Mouse (Mus musculus) neural tube, embryonic 14.5 days (tissue): ENCODE measurements around the gene Gm45233. TPM values are rescaled to one million over a fixed set of nuclear protein-coding genes. Genes with fewer than 3 reads are reported as not detected.
A peak's percentile ranks its signal among the peaks of the same experiment; 100 is the strongest.

Experiments
- ATAC-seq: fragments of 200-750 bp; cut with Nextera tagmentation; 2 replicates; pipeline ENCODE4 v1.8.0; 2017; ENCODE audit warnings: low read depth, mild to moderate bottlenecking, moderate TSS enrichment, moderate library complexity
- H3K27ac ChIP-seq: fragments of 300-500 bp; sonication (generic); 2 replicates; pipeline ENCODE4 v1.5.1; 2014; ENCODE audit warnings: low read depth, mild to moderate bottlenecking, control low read depth, low read length, moderate library complexity, mixed read lengths
- H3K27me3 ChIP-seq: fragments of 300-500 bp; sonication (generic); 2 replicates; pipeline ENCODE4 v1.6.1; 2014; ENCODE audit warnings: low read length; ENCODE audit not compliant: control insufficient read depth, insufficient read depth
- H3K36me3 ChIP-seq: fragments of 300-500 bp; sonication (generic); 2 replicates; pipeline ENCODE4 v1.6.1; 2014; ENCODE audit warnings: low read length, mixed read lengths; ENCODE audit not compliant: control insufficient read depth, insufficient read depth
- H3K4me1 ChIP-seq: fragments of 300-500 bp; sonication (generic); 2 replicates; pipeline ENCODE4 v1.6.1; 2014; ENCODE audit warnings: low read length; ENCODE audit not compliant: control insufficient read depth, insufficient read depth
- H3K4me2 ChIP-seq: fragments of 300-500 bp; sonication (generic); 2 replicates; pipeline ENCODE4 v1.6.1; 2014; ENCODE audit warnings: mild to moderate bottlenecking, low read depth, low read length, control low read depth
- H3K4me3 ChIP-seq: fragments of 300-500 bp; sonication (generic); 2 replicates; pipeline ENCODE4 v1.5.1; 2014; ENCODE audit warnings: low read depth, low read length, control low read depth, mixed read lengths
- H3K9ac ChIP-seq: fragments of 300-500 bp; sonication (generic); replicated peaks from 2 replicates; pipeline ENCODE4 v1.6.1; 2014; ENCODE audit warnings: low read depth, mild to moderate bottlenecking, control low read depth, low read length, mixed read lengths
- H3K9me3 ChIP-seq: fragments of 300-500 bp; sonication (generic); 2 replicates; pipeline ENCODE4 v1.6.1; 2016; ENCODE audit warnings: low read length; ENCODE audit not compliant: control insufficient read depth
- WGBS: fragments of 180-500 bp; shearing (Covaris S2); extraction: QIAGEN DNeasy Blood & Tissue Kit; methylation state at CpG from one replicate; pipeline ENCODE4 v1.1.7; 2014; 5-methylcytosine and 5-hydroxymethylcytosine counted together
- polyA plus RNA-seq: library from polyadenylated mRNA; unstranded; fragments of >200 nt; fragmentation: Nextera tagmentation; extraction: Ambion mirVana; gene quantifications from 2 replicates; pipeline ENCODE4 v1.2.1, GENCODE M21; 2014

Gm45233 gene
- polyA plus RNA-seq, 1 experiment from 2014 or later = 0.27 TPM

GRCm38 (mm10) chr7:43481191-43481590 is 37.3 kb downstream of the Gm45233 start:
- no peak overlapping the region for H3K4me3 ChIP-seq
- H3K4me2 ChIP-seq = no peak overlapping the region
- H3K9ac ChIP-seq = no peak overlapping the region
- no peaks in the 10 kb centered on the region for H3K36me3 ChIP-seq
- peaks cover 21% of the 10 kb centered on the region for H3K27me3 ChIP-seq
- no peak overlapping the region for H3K27ac ChIP-seq
- H3K4me1 ChIP-seq = peaks cover 6% of the 10 kb centered on the region; the same call in 1 of the 2 replicates
- 75% methylated on average over 3 of the region's 3 CpGs for WGBS
- H3K9me3 ChIP-seq = no peaks in the 10 kb centered on the region
- no peak for ATAC-seq

GRCm38 (mm10) chr7:43482090-43482716 is 38.3 kb downstream of the Gm45233 start:
- Histone ChIP-seq H3K4me1 (peaks cover 6% of the 10 kb centered on the region; the same call in 1 of the 2 replicates), H3K36me3 (no peaks in the 10 kb centered on the region), H3K4me2 (no peak overlapping the region), H3K4me3 (no peak overlapping the region), H3K9ac (no peak overlapping the region), H3K9me3 (no peaks in the 10 kb centered on the region), H3K27ac (no peak overlapping the region), H3K27me3 (peaks cover 17% of the 10 kb centered on the region)
- peak; percentile 81 for ATAC-seq
- 30% methylated on average over 8 of the region's 8 CpGs for WGBS

GRCm38 (mm10) chr7:43483236-43483635 is 39.3 kb downstream of the Gm45233 start:
- WGBS = 23% methylated on average over 10 of the region's 10 CpGs
- ATAC-seq = no peak
- H3K27ac ChIP-seq = no peak overlapping the region

GRCm38 (mm10) chr7:43488646-43489045 is 44.7 kb downstream of the Gm45233 start:
- H3K9ac ChIP-seq = no peak overlapping the region; the same call in 1 of the 2 replicates
- H3K9me3 ChIP-seq = no peaks in the 10 kb centered on the region
- ATAC-seq = peak; percentile 10; the same call in 1 of the 2 replicates
- H3K36me3 ChIP-seq = no peaks in the 10 kb centered on the region
- WGBS = 48% methylated on average over 5 of the region's 5 CpGs
- H3K4me2 ChIP-seq = peak overlapping the region; percentile 66
- peak overlapping the region; percentile 59 for H3K4me3 ChIP-seq
- H3K4me1 ChIP-seq = peaks cover 6% of the 10 kb centered on the region; the same call in 1 of the 2 replicates
- no peaks in the 10 kb centered on the region for H3K27me3 ChIP-seq
- H3K27ac ChIP-seq = peak overlapping the region; percentile 45; the same call in 1 of the 2 replicates

More at GRCm38 (mm10) chr7:43483236-43483635, 39.3 kb downstream of the Gm45233 start:
- no peak overlapping the region for H3K9ac ChIP-seq
- H3K4me3 ChIP-seq = no peak overlapping the region
- no peak overlapping the region for H3K4me2 ChIP-seq
- H3K9me3 ChIP-seq = no peaks in the 10 kb centered on the region
- peaks cover 6% of the 10 kb centered on the region; the same call in 1 of the 2 replicates for H3K4me1 ChIP-seq
- peaks cover 7% of the 10 kb centered on the region; the same call in 1 of the 2 replicates for H3K27me3 ChIP-seq
- H3K36me3 ChIP-seq = no peaks in the 10 kb centered on the region

- H3K4me1 ChIP-seq = peaks cover 6% of the 10 kb centered on the region; the same call in 1 of the 2 replicates
- WGBS = 2% methylated on average over 13 of the region's 41 CpGs
- peak within 1 kb of the TSS; percentile 66 for H3K4me2 ChIP-seq
- peak; percentile 70 for ATAC-seq
- peak within 1 kb of the TSS; percentile 95 for H3K9ac ChIP-seq
- H3K9me3 ChIP-seq = no peaks in the 10 kb centered on the region
- H3K27me3 ChIP-seq = no peaks in the 10 kb centered on the region
- H3K36me3 ChIP-seq = no peaks in the 10 kb centered on the region
- H3K27ac ChIP-seq = peak within 1 kb of the TSS; percentile 85
- H3K4me3 ChIP-seq = peak within 1 kb of the TSS; percentile 59
These were observed 45.8 kb downstream of the Gm45233 start, which contains the start of gene Iglon5 for GRCm38 (mm10) chr7:43489631-43490125. TSS of gene Iglon5 (minus strand) at chr7:43490075.

- Histone ChIP-seq H3K4me1 (peaks cover 6% of the 10 kb centered on the region; the same call in 1 of the 2 replicates), H3K36me3 (no peaks in the 10 kb centered on the region), H3K4me2 (peak overlapping the region; percentile 66), H3K9ac (peak overlapping the region; percentile 95), H3K27ac (peak overlapping the region; percentile 85), H3K27me3 (no peaks in the 10 kb centered on the region), H3K4me3 (peak overlapping the region; percentile 59), H3K9me3 (no peaks in the 10 kb centered on the region)
- peak; percentile 89 for ATAC-seq
- WGBS = 1% methylated on average over 9 of the region's 13 CpGs
These were observed 46.3 kb downstream of the Gm45233 start for GRCm38 (mm10) chr7:43490182-43490584.

- no peaks in the 10 kb centered on the region for H3K9me3 ChIP-seq
- H3K27me3 ChIP-seq = no peaks in the 10 kb centered on the region
- no peak overlapping the region for H3K27ac ChIP-seq
- ATAC-seq = peak; percentile 6; the same call in 1 of the 2 replicates
- H3K9ac ChIP-seq = peak overlapping the region; percentile 95; the same call in 1 of the 2 replicates
- H3K4me2 ChIP-seq = peak overlapping the region; percentile 66; the same call in 1 of the 2 replicates
- H3K36me3 ChIP-seq = no peaks in the 10 kb centered on the region
- peak overlapping the region; percentile 59 for H3K4me3 ChIP-seq
- H3K4me1 ChIP-seq = peaks cover 6% of the 10 kb centered on the region; the same call in 1 of the 2 replicates
- WGBS = 71% methylated on average over 9 of the region's 9 CpGs
These were observed 46.9 kb downstream of the Gm45233 start for GRCm38 (mm10) chr7:43490861-43491260.

- ATAC-seq = peak; percentile 75; the same call in 1 of the 2 replicates
- Histone ChIP-seq H3K4me1 (no peaks in the 10 kb centered on the region), H3K27ac (no peak overlapping the region), H3K4me3 (no peak overlapping the region), H3K36me3 (no peaks in the 10 kb centered on the region), H3K27me3 (no peaks in the 10 kb centered on the region), H3K9me3 (no peaks in the 10 kb centered on the region), H3K4me2 (no peak overlapping the region; the same call in 1 of the 2 replicates), H3K9ac (no peak overlapping the region)
- WGBS = 11% methylated on average over 21 of the region's 21 CpGs
These were observed 51.6 kb downstream of the Gm45233 start for GRCm38 (mm10) chr7:43495343-43496021.
